Mouse (Mus musculus): Measurements from ENCODE around the gene Faf2. TPM values are rescaled to one million over a fixed set of nuclear protein-coding genes. Genes with fewer than 3 reads are reported as not detected.

Gene Faf2
- polyA plus RNA-seq, 1 experiment from 2014 or later, result 50.6 TPM

GRCm38 (mm10) chr13:54690151-54690740 lies 68.7 kb downstream of the Faf2 start:
- H3K36me3 ChIP-seq (ENCODE audit: control insufficient read depth, insufficient read depth, low read length), result no peaks in the 10 kb centered on the region
- no peak overlapping the region for H3K27ac ChIP-seq (replicated peaks)
- no peak overlapping the region for H3K4me3 ChIP-seq (ENCODE audit: low read depth, low read length)
- H3K4me1 ChIP-seq (replicated peaks; ENCODE audit: control insufficient read depth, insufficient read depth), result peaks cover 15% of the 10 kb centered on the region
- no peak overlapping the region for H3K9ac ChIP-seq (ENCODE audit: low read length)
- no peaks in the 10 kb centered on the region for H3K27me3 ChIP-seq (ENCODE audit: control insufficient read depth, insufficient read depth, low read length)
- ATAC-seq (ENCODE audit: low FRiP score, low TSS enrichment) (no peak), DNase-seq (ENCODE audit: low spot score) (no peak)
- TF ChIP-seq EP300 (optimal IDR thresholded peaks at IDR 0.05) (no peak), CTCF (IDR thresholded peaks at IDR 0.05; ENCODE audit: low read depth) (no peak)
- H3K4me2 ChIP-seq (replicated peaks; ENCODE audit: low read depth), result no peak overlapping the region
- 92% methylated on average over 8 of the region's 8 CpGs for WGBS
- H3K9me3 ChIP-seq (ENCODE audit: control insufficient read depth, low read length), result no peaks in the 10 kb centered on the region

DNA sequence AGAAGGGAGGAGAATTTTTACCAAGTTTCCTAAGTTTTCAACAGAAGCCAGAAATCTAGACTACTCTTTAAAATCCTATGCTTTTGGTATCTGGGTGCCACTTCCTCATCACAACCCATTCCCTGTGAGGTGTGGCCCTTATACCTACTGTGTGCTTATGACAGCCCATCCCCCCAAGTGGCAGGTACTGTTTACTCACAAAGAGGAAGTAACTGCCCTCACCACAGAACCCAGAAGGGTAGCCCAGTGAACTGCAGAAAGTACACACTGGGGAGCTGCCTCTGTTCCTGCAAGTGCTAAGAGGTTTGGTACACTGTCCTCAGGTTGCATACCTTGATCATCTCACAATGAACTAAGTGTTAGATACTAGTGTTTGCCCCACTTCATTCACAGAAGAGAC lies 70.2 kb downstream of the Faf2 start:
- ATAC-seq (ENCODE audit: low FRiP score, low TSS enrichment) (no peak), DNase-seq (ENCODE audit: low spot score) (peak; percentile 60)
- Histone ChIP-seq H3K9ac (ENCODE audit: low read length) (0 out of 2 replicates have a peak overlapping the region, but pooled peaks have one; percentile 14), H3K4me1 (replicated peaks; ENCODE audit: control insufficient read depth, insufficient read depth) (peaks cover 12% of the 10 kb centered on the region), H3K4me3 (ENCODE audit: low read depth, low read length) (no peak overlapping the region), H3K27ac (replicated peaks) (peak overlapping the region; percentile 92; the same call in 1 of the 2 replicates), H3K36me3 (ENCODE audit: control insufficient read depth, insufficient read depth, low read length) (no peaks in the 10 kb centered on the region), H3K9me3 (ENCODE audit: control insufficient read depth, low read length) (no peaks in the 10 kb centered on the region), H3K4me2 (replicated peaks; ENCODE audit: low read depth) (peak overlapping the region; percentile 88; the same call in 1 of the 2 replicates), H3K27me3 (ENCODE audit: control insufficient read depth, insufficient read depth, low read length) (no peaks in the 10 kb centered on the region)
- TF ChIP-seq CTCF (IDR thresholded peaks at IDR 0.05; ENCODE audit: low read depth), result no peak
- TF ChIP-seq EP300 (optimal IDR thresholded peaks at IDR 0.05), result no peak

DNA sequence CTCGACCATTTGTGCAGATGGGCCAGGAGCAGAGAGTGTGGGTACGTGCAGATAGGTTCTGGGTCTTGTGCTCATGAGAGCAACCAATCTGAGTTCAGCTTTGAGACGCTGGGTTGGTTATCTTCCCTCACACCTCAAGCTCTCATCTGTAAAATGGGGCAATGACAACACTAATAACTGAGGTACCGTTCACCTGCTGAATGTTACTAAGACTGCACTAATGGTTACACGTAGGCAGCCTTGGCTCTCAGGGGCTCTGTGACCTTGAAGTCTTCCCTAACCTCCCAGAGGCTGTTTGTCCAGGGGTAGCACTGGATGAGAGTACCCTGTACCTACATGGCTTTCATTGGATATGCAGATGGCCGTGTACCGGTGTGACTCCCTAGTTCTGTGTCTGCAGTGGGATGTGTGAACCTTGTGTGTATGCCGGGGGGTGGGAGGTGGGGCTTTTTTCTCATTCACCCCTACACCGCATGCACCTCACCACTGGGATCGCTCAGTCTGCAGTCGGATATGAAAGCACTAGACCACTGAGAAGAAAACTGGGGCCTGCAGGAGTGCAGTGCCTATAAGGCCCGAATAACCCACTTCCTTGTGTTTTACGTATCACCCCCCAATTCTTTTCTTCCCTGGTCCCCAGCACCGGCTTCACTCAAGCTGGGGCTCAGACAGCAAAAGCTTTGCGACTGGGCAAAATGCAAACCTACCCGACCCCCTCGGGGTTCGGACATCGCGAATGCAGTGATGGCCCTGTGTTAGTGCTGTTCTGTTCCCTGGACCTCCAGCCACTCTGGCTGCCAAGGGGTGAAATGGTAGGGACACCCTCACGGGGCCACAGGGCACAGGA lies 71.3 kb downstream of the Faf2 start:
- Histone ChIP-seq H3K4me1 (replicated peaks; ENCODE audit: control insufficient read depth, insufficient read depth) (peaks cover 12% of the 10 kb centered on the region), H3K9ac (ENCODE audit: low read length) (peak overlapping the region; percentile 94), H3K27me3 (ENCODE audit: control insufficient read depth, insufficient read depth, low read length) (no peaks in the 10 kb centered on the region), H3K4me2 (replicated peaks; ENCODE audit: low read depth) (peak overlapping the region; percentile 88), H3K9me3 (ENCODE audit: control insufficient read depth, low read length) (no peaks in the 10 kb centered on the region), H3K27ac (replicated peaks) (peak overlapping the region; percentile 92), H3K4me3 (ENCODE audit: low read depth, low read length) (peak overlapping the region; percentile 96), H3K36me3 (ENCODE audit: control insufficient read depth, insufficient read depth, low read length) (no peaks in the 10 kb centered on the region)
- TF ChIP-seq CTCF (IDR thresholded peaks at IDR 0.05; ENCODE audit: low read depth), result no peak
- TF ChIP-seq EP300 (optimal IDR thresholded peaks at IDR 0.05), result no peak
- WGBS, result 8% methylated on average over 21 of the region's 21 CpGs
- DNase-seq (ENCODE audit: low spot score) (no peak), ATAC-seq (ENCODE audit: low FRiP score, low TSS enrichment) (no peak)

DNA sequence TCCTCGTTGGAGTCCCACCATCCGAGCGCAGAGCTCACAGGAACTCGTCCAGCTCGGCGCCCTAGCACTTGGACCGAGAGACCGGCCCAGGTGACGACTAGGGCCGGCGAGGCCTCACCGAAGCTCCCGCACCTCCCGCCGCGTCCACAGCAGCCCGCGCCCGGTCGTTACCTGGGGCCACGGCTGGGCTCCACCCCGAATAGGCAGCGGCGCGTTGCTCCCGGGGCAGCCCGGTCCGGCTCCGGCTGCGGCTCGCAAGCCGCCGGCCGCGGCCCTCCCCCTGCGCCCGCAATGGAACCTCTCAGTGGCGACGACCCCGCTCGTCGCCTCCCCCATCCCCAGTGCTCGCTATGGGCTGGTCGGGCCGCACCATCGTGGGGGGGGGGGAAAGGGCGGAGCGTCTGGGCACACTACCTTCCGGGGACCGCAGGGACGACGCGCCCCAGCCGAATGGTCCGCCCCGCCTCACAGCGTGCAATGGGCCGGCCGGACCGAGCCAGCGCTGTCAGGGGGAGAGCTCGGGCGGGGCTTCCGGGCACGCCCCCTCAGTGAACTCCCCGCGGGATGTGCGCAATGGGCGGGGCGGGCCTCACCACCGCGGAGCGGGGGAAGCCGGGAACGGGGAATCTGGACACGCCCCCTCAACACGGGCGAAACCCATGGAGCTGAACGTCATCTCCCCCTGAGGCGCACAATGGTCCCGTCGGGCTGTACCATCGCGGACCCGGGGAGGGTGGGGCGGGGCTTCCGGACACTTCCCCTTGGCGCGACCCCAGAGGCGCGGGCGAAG lies 72.2 kb downstream of the Faf2 start, which contains the start of gene Rnf44:
TSS of gene Rnf44 (minus strand) at position 350 of the 790 bp plus-strand sequence.
- peak; percentile 98 for ATAC-seq (ENCODE audit: low FRiP score, low TSS enrichment)
- H3K27ac ChIP-seq (replicated peaks), result peak within 1 kb of the TSS; percentile 94
- H3K4me1 ChIP-seq (replicated peaks; ENCODE audit: control insufficient read depth, insufficient read depth), result peaks cover 9% of the 10 kb centered on the region
- H3K27me3 ChIP-seq (ENCODE audit: control insufficient read depth, insufficient read depth, low read length), result no peaks in the 10 kb centered on the region
- DNase-seq (ENCODE audit: low spot score), result peak; percentile 100
- no peaks in the 10 kb centered on the region for H3K36me3 ChIP-seq (ENCODE audit: control insufficient read depth, insufficient read depth, low read length)
- H3K4me3 ChIP-seq (ENCODE audit: low read depth, low read length), result peak within 1 kb of the TSS; percentile 96
- H3K9ac ChIP-seq (ENCODE audit: low read length), result peak within 1 kb of the TSS; percentile 94
- no peaks in the 10 kb centered on the region for H3K9me3 ChIP-seq (ENCODE audit: control insufficient read depth, low read length)
- TF ChIP-seq EP300 (optimal IDR thresholded peaks at IDR 0.05) (peak; percentile 93), CTCF (IDR thresholded peaks at IDR 0.05; ENCODE audit: low read depth) (no peak)
- H3K4me2 ChIP-seq (replicated peaks; ENCODE audit: low read depth), result peak within 1 kb of the TSS; percentile 88
- WGBS, result under 1% methylated on average over 73 of the region's 92 CpGs

DNA sequence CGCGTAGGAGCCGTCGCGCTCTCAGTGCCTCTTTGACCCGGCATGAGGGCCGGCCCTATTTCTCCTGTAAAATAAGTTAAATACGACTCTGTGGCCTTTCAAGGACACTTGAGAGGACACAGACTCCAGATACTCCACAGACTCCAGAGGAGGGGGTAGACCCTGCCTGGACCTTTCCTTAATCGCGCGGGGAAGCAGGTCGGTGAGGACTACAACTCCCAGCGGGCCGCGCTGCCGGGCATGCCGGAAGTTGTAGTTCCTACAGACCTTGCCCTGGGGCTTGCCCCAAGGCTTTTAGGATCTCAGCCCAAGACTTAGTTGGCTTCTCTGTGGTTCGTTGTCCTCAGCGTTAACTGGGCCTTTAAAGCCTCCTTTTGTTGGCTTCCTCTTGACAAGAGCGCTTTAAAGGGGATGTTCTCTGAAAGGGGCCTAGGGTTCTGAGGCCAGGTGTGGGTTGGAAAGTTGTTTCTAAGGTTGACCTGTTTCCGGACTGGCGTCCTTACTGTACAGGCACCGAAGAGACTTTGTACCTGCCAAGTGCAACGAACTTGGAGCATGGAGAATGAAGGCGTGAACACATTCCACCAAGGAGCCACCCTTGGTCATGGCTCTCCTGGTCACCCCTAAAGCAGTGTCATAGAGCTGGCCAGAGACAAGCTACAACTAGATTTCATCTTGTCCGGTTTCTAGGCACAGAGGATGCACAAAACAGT lies 72.9 kb downstream of the Faf2 start:
- Histone ChIP-seq H3K27ac (replicated peaks) (peak overlapping the region; percentile 94), H3K4me3 (ENCODE audit: low read depth, low read length) (peak overlapping the region; percentile 67), H3K9me3 (ENCODE audit: control insufficient read depth, low read length) (no peaks in the 10 kb centered on the region), H3K9ac (ENCODE audit: low read length) (peak overlapping the region; percentile 64), H3K36me3 (ENCODE audit: control insufficient read depth, insufficient read depth, low read length) (no peaks in the 10 kb centered on the region), H3K27me3 (ENCODE audit: control insufficient read depth, insufficient read depth, low read length) (no peaks in the 10 kb centered on the region), H3K4me1 (replicated peaks; ENCODE audit: control insufficient read depth, insufficient read depth) (peaks cover 9% of the 10 kb centered on the region; the same call in 1 of the 2 replicates), H3K4me2 (replicated peaks; ENCODE audit: low read depth) (peak overlapping the region; percentile 58)
- TF ChIP-seq CTCF (IDR thresholded peaks at IDR 0.05; ENCODE audit: low read depth) (no peak), EP300 (optimal IDR thresholded peaks at IDR 0.05) (no peak)
- no peak for DNase-seq (ENCODE audit: low spot score)
- ATAC-seq (ENCODE audit: low FRiP score, low TSS enrichment), result peak; percentile 62
- 15% methylated on average over 26 of the region's 26 CpGs for WGBS
